Mouse (Mus musculus): ENCODE measurements around the gene Gm26558. TPM values are rescaled to one million over a fixed set of nuclear protein-coding genes. Genes with fewer than 3 reads are reported as not detected.

The Gm26558 gene
- polyA plus RNA-seq, 1 experiment from 2014 or later = 5.6 TPM

GRCm38 (mm10) chr2:70642971-70643565 lies 18.8 kb downstream of the Gm26558 start:
- no peaks in the 10 kb centered on the region for H3K27me3 ChIP-seq (replicated peaks)
- no peaks in the 10 kb centered on the region for H3K9me3 ChIP-seq
- no peaks in the 10 kb centered on the region for H3K4me1 ChIP-seq
- no peak overlapping the region for H3K27ac ChIP-seq
- no peak for ATAC-seq (replicated peaks)
- H3K4me3 ChIP-seq = no peak overlapping the region
- no peak overlapping the region for H3K9ac ChIP-seq
- no peaks in the 10 kb centered on the region for H3K36me3 ChIP-seq (replicated peaks)
- H3K4me2 ChIP-seq = no peak overlapping the region
- 44% methylated on average over 16 of the region's 16 CpGs for WGBS

- Histone ChIP-seq H3K4me2 (no peak overlapping the region), H3K4me3 (no peak overlapping the region), H3K9me3 (no peaks in the 10 kb centered on the region), H3K4me1 (no peaks in the 10 kb centered on the region), H3K9ac (no peak overlapping the region), H3K27me3 (replicated peaks) (no peaks in the 10 kb centered on the region), H3K36me3 (replicated peaks) (no peaks in the 10 kb centered on the region), H3K27ac (no peak overlapping the region)
- ATAC-seq (replicated peaks) = no peak
These were observed 20.9 kb downstream of the Gm26558 start for GRCm38 (mm10) chr2:70640968-70641367.

GRCm38 (mm10) chr2:70634028-70634690 lies 27.7 kb downstream of the Gm26558 start:
- Histone ChIP-seq H3K4me2 (no peak overlapping the region), H3K36me3 (replicated peaks) (no peaks in the 10 kb centered on the region), H3K4me3 (no peak overlapping the region), H3K27me3 (replicated peaks) (no peaks in the 10 kb centered on the region), H3K9ac (no peak overlapping the region), H3K27ac (no peak overlapping the region), H3K4me1 (peaks cover 6% of the 10 kb centered on the region), H3K9me3 (no peaks in the 10 kb centered on the region)
- no peak for ATAC-seq (replicated peaks)
- WGBS = 92% methylated on average over 5 of the region's 5 CpGs

GRCm38 (mm10) chr2:70632412-70632811 lies 29.5 kb downstream of the Gm26558 start:
- Histone ChIP-seq H3K9ac (no peak overlapping the region), H3K4me2 (no peak overlapping the region), H3K9me3 (no peaks in the 10 kb centered on the region), H3K4me1 (peaks cover 6% of the 10 kb centered on the region), H3K27me3 (replicated peaks) (no peaks in the 10 kb centered on the region), H3K27ac (no peak overlapping the region), H3K4me3 (no peak overlapping the region), H3K36me3 (replicated peaks) (no peaks in the 10 kb centered on the region)
- no peak for ATAC-seq (replicated peaks)
- WGBS = 90% methylated on average over 1 of the region's 1 CpGs

GRCm38 (mm10) chr2:70631321-70631720 lies 30.6 kb downstream of the Gm26558 start:
- WGBS = 69% methylated on average over 1 of the region's 1 CpGs
- Histone ChIP-seq H3K4me1 (peaks cover 6% of the 10 kb centered on the region), H3K27ac (no peak overlapping the region), H3K27me3 (replicated peaks) (no peaks in the 10 kb centered on the region), H3K4me3 (no peak overlapping the region), H3K4me2 (no peak overlapping the region), H3K9me3 (no peaks in the 10 kb centered on the region), H3K9ac (no peak overlapping the region), H3K36me3 (replicated peaks) (no peaks in the 10 kb centered on the region)
- ATAC-seq (replicated peaks) = no peak

GRCm38 (mm10) chr2:70629921-70630320 lies 32.0 kb downstream of the Gm26558 start:
- Histone ChIP-seq H3K4me1 (peaks cover 6% of the 10 kb centered on the region), H3K9me3 (no peaks in the 10 kb centered on the region), H3K27ac (peak overlapping the region; percentile 68), H3K36me3 (replicated peaks) (no peaks in the 10 kb centered on the region), H3K4me2 (peak overlapping the region; percentile 45), H3K27me3 (replicated peaks) (no peaks in the 10 kb centered on the region), H3K9ac (no peak overlapping the region), H3K4me3 (peak overlapping the region; percentile 27)
- 67% methylated on average over 3 of the region's 3 CpGs for WGBS
- no peak; the same call in 1 of the 2 replicates for ATAC-seq (replicated peaks)

- Histone ChIP-seq H3K9me3 (no peaks in the 10 kb centered on the region), H3K4me2 (peak overlapping the region; percentile 45), H3K27ac (peak overlapping the region; percentile 68), H3K9ac (no peak overlapping the region), H3K27me3 (replicated peaks) (no peaks in the 10 kb centered on the region), H3K4me3 (peak overlapping the region; percentile 27), H3K4me1 (peaks cover 6% of the 10 kb centered on the region), H3K36me3 (replicated peaks) (no peaks in the 10 kb centered on the region)
- WGBS = 10% methylated on average over 10 of the region's 10 CpGs
- peak; percentile 95 for ATAC-seq (replicated peaks)
These were observed 32.6 kb downstream of the Gm26558 start for GRCm38 (mm10) chr2:70629339-70629761.

- peaks cover 6% of the 10 kb centered on the region for H3K4me1 ChIP-seq
- no peak overlapping the region for H3K27ac ChIP-seq
- 95% methylated on average over 12 of the region's 12 CpGs for WGBS
- H3K4me2 ChIP-seq = no peak overlapping the region
- H3K9me3 ChIP-seq = no peaks in the 10 kb centered on the region
- H3K4me3 ChIP-seq = no peak overlapping the region
- no peaks in the 10 kb centered on the region for H3K36me3 ChIP-seq (replicated peaks)
- no peak overlapping the region for H3K9ac ChIP-seq
- H3K27me3 ChIP-seq (replicated peaks) = no peaks in the 10 kb centered on the region
- ATAC-seq (replicated peaks) = no peak
These were observed 33.5 kb downstream of the Gm26558 start for GRCm38 (mm10) chr2:70628397-70628796.

- Histone ChIP-seq H3K4me2 (no peak overlapping the region), H3K27ac (no peak overlapping the region), H3K4me3 (no peak overlapping the region), H3K9me3 (no peaks in the 10 kb centered on the region), H3K4me1 (peaks cover 6% of the 10 kb centered on the region), H3K27me3 (replicated peaks) (no peaks in the 10 kb centered on the region), H3K36me3 (replicated peaks) (no peaks in the 10 kb centered on the region), H3K9ac (no peak overlapping the region)
- ATAC-seq (replicated peaks) = no peak
- WGBS = 76% methylated on average over 7 of the region's 7 CpGs
These were observed 36.1 kb downstream of the Gm26558 start for GRCm38 (mm10) chr2:70625761-70626160.

- WGBS = 72% methylated on average over 4 of the region's 4 CpGs
- Histone ChIP-seq H3K4me3 (no peak overlapping the region), H3K27ac (no peak overlapping the region), H3K9ac (no peak overlapping the region), H3K36me3 (replicated peaks) (no peaks in the 10 kb centered on the region), H3K27me3 (replicated peaks) (no peaks in the 10 kb centered on the region), H3K9me3 (no peaks in the 10 kb centered on the region), H3K4me2 (no peak overlapping the region), H3K4me1 (no peaks in the 10 kb centered on the region)
- no peak for ATAC-seq (replicated peaks)
These were observed 39.7 kb downstream of the Gm26558 start for GRCm38 (mm10) chr2:70622244-70622643.

GRCm38 (mm10) chr2:70620225-70620624 lies 41.7 kb downstream of the Gm26558 start:
- Histone ChIP-seq H3K27me3 (replicated peaks) (no peaks in the 10 kb centered on the region), H3K4me2 (no peak overlapping the region), H3K36me3 (replicated peaks) (no peaks in the 10 kb centered on the region), H3K9me3 (no peaks in the 10 kb centered on the region), H3K4me3 (no peak overlapping the region), H3K9ac (no peak overlapping the region), H3K4me1 (no peaks in the 10 kb centered on the region), H3K27ac (no peak overlapping the region)
- ATAC-seq (replicated peaks) = no peak
- WGBS = 10% methylated on average over 6 of the region's 6 CpGs

- H3K36me3 ChIP-seq (replicated peaks) = no peaks in the 10 kb centered on the region
- no peaks in the 10 kb centered on the region for H3K9me3 ChIP-seq
- 88% methylated on average over 6 of the region's 6 CpGs for WGBS
- H3K4me2 ChIP-seq = no peak overlapping the region
- no peak overlapping the region for H3K27ac ChIP-seq
- no peaks in the 10 kb centered on the region for H3K4me1 ChIP-seq
- ATAC-seq (replicated peaks) = no peak
- no peak overlapping the region for H3K4me3 ChIP-seq
- H3K9ac ChIP-seq = no peak overlapping the region
- no peaks in the 10 kb centered on the region for H3K27me3 ChIP-seq (replicated peaks)
These were observed 42.6 kb downstream of the Gm26558 start for GRCm38 (mm10) chr2:70619232-70619835.

- Histone ChIP-seq H3K27me3 (replicated peaks) (no peaks in the 10 kb centered on the region), H3K9me3 (no peaks in the 10 kb centered on the region), H3K27ac (no peak overlapping the region), H3K36me3 (replicated peaks) (no peaks in the 10 kb centered on the region), H3K4me3 (no peak overlapping the region), H3K4me2 (no peak overlapping the region), H3K4me1 (no peaks in the 10 kb centered on the region), H3K9ac (no peak overlapping the region)
- WGBS = 56% methylated on average over 3 of the region's 3 CpGs
- ATAC-seq (replicated peaks) = no peak
These were observed 45.3 kb downstream of the Gm26558 start for GRCm38 (mm10) chr2:70616617-70617016.
